Mouse (Mus musculus) limb, embryonic 15.5 days (tissue): ENCODE data around the gene Fxyd1. TPM values are rescaled to one million over a fixed set of nuclear protein-coding genes. Genes with fewer than 3 reads are reported as not detected.
A peak's percentile ranks its signal among the peaks of the same experiment; 100 is the strongest.

Source experiments
- ATAC-seq: fragments of 200-750 bp; cut with Nextera tagmentation; 2 replicates; pipeline ENCODE4 v1.8.0; 2017; ENCODE audit warnings: low read depth, moderate TSS enrichment; ENCODE audit not compliant: insufficient number of reproducible peaks, low FRiP score, low TSS enrichment
- H3K27ac ChIP-seq: fragments of 300-500 bp; sonication (generic); 2 replicates; pipeline ENCODE4 v1.5.1; 2015; ENCODE audit warnings: moderate library complexity, mild to moderate bottlenecking, inconsistent platforms
- H3K27me3 ChIP-seq: fragments of 300-500 bp; sonication (generic); 2 replicates; pipeline ENCODE4 v1.6.1; 2015; ENCODE audit warnings: inconsistent platforms
- H3K36me3 ChIP-seq: fragments of 300-500 bp; sonication (generic); 2 replicates; pipeline ENCODE4 v1.6.1; 2015; ENCODE audit warnings: inconsistent platforms
- H3K4me1 ChIP-seq: fragments of 300-500 bp; sonication (generic); 2 replicates; pipeline ENCODE4 v1.6.1; 2015; ENCODE audit warnings: inconsistent platforms
- H3K4me2 ChIP-seq: fragments of 300-500 bp; sonication (generic); 2 replicates; pipeline ENCODE4 v1.6.1; 2015; ENCODE audit warnings: mild to moderate bottlenecking, inconsistent platforms
- H3K4me3 ChIP-seq: fragments of 300-500 bp; sonication (generic); 2 replicates; pipeline ENCODE4 v1.5.1; 2015; ENCODE audit warnings: mild to moderate bottlenecking, inconsistent platforms
- H3K9ac ChIP-seq: fragments of 300-500 bp; sonication (generic); 2 replicates; pipeline ENCODE4 v1.6.1; 2015; ENCODE audit warnings: inconsistent platforms
- H3K9me3 ChIP-seq: fragments of 300-500 bp; sonication (generic); 2 replicates; pipeline ENCODE4 v1.6.1; 2016; ENCODE audit warnings: inconsistent platforms
- WGBS: fragments of 180-500 bp; shearing (Covaris S2); methylation state at CpG from one replicate; pipeline ENCODE4 v1.1.7; 2015; 5-methylcytosine and 5-hydroxymethylcytosine counted together
- polyA plus RNA-seq: library from polyadenylated mRNA; unstranded; fragments of >200 nt; fragmentation: Nextera tagmentation; extraction: Ambion mirVana; gene quantifications from 2 replicates; pipeline ENCODE4 v1.2.1, GENCODE M21; 2015

The Fxyd1 gene
- polyA plus RNA-seq, 1 experiment from 2014 or later: 107 TPM

- H3K4me3 ChIP-seq: peak within 1 kb of the TSS; percentile 21
- no peak for ATAC-seq
- H3K9me3 ChIP-seq: no peaks in the 10 kb centered on the region
- H3K27ac ChIP-seq: peak within 1 kb of the TSS; percentile 59
- H3K36me3 ChIP-seq: no peaks in the 10 kb centered on the region
- H3K27me3 ChIP-seq: no peaks in the 10 kb centered on the region
- WGBS: 25% methylated on average over 5 of the region's 5 CpGs
- peak within 1 kb of the TSS; percentile 4; the same call in 1 of the 2 replicates for H3K9ac ChIP-seq
- peak within 1 kb of the TSS; percentile 25 for H3K4me2 ChIP-seq
- peaks cover 33% of the 10 kb centered on the region for H3K4me1 ChIP-seq
These were observed 19.5 kb upstream of the Fxyd1 start, which contains the start of gene Fxyd3 for GRCm38 (mm10) chr7:31076492-31076891. Gene Fxyd3, minus strand, starts transcription at chr7:31076704.

GRCm38 (mm10) chr7:31074713-31075069 lies 17.7 kb upstream of the Fxyd1 start:
- H3K9ac ChIP-seq: no peak overlapping the region
- no peaks in the 10 kb centered on the region for H3K27me3 ChIP-seq
- 47% methylated on average over 5 of the region's 5 CpGs for WGBS
- H3K36me3 ChIP-seq: no peaks in the 10 kb centered on the region
- no peaks in the 10 kb centered on the region for H3K9me3 ChIP-seq
- H3K4me2 ChIP-seq: no peak overlapping the region
- H3K4me1 ChIP-seq: peaks cover 33% of the 10 kb centered on the region
- no peak overlapping the region for H3K4me3 ChIP-seq
- no peak for ATAC-seq
- no peak overlapping the region for H3K27ac ChIP-seq

- WGBS: 30% methylated on average over 7 of the region's 7 CpGs
- no peak overlapping the region for H3K9ac ChIP-seq
- H3K4me3 ChIP-seq: no peak overlapping the region
- H3K27me3 ChIP-seq: no peaks in the 10 kb centered on the region
- H3K27ac ChIP-seq: no peak overlapping the region
- peaks cover 33% of the 10 kb centered on the region for H3K4me1 ChIP-seq
- no peak for ATAC-seq
- no peaks in the 10 kb centered on the region for H3K36me3 ChIP-seq
- H3K9me3 ChIP-seq: no peaks in the 10 kb centered on the region
- no peak overlapping the region for H3K4me2 ChIP-seq
These were observed 17.2 kb upstream of the Fxyd1 start for GRCm38 (mm10) chr7:31074061-31074712.

GRCm38 (mm10) chr7:31073546-31073945 lies 16.5 kb upstream of the Fxyd1 start:
- no peak overlapping the region for H3K4me2 ChIP-seq
- no peaks in the 10 kb centered on the region for H3K27me3 ChIP-seq
- no peak overlapping the region for H3K4me3 ChIP-seq
- no peaks in the 10 kb centered on the region for H3K9me3 ChIP-seq
- H3K27ac ChIP-seq: no peak overlapping the region
- H3K4me1 ChIP-seq: peaks cover 39% of the 10 kb centered on the region
- no peak overlapping the region for H3K9ac ChIP-seq
- ATAC-seq: no peak
- H3K36me3 ChIP-seq: no peaks in the 10 kb centered on the region

- 19% methylated on average over 9 of the region's 9 CpGs for WGBS
- H3K27me3 ChIP-seq: no peaks in the 10 kb centered on the region
These were observed 15.3 kb upstream of the Fxyd1 start for GRCm38 (mm10) chr7:31072326-31072725.

GRCm38 (mm10) chr7:31070324-31070723 lies 13.3 kb upstream of the Fxyd1 start:
- no peak overlapping the region for H3K27ac ChIP-seq
- WGBS: 63% methylated on average over 6 of the region's 6 CpGs
- no peaks in the 10 kb centered on the region for H3K9me3 ChIP-seq
- no peaks in the 10 kb centered on the region for H3K36me3 ChIP-seq
- no peak overlapping the region for H3K9ac ChIP-seq
- peaks cover 37% of the 10 kb centered on the region for H3K4me1 ChIP-seq
- ATAC-seq: no peak
- H3K4me3 ChIP-seq: no peak overlapping the region
- H3K4me2 ChIP-seq: no peak overlapping the region
- no peaks in the 10 kb centered on the region for H3K27me3 ChIP-seq

More at GRCm38 (mm10) chr7:31072326-31072725, 15.3 kb upstream of the Fxyd1 start:
- Histone ChIP-seq H3K4me2 (no peak overlapping the region), H3K36me3 (no peaks in the 10 kb centered on the region), H3K9me3 (no peaks in the 10 kb centered on the region), H3K4me1 (peaks cover 43% of the 10 kb centered on the region), H3K4me3 (no peak overlapping the region), H3K27ac (peak overlapping the region; percentile 57; the same call in 1 of the 2 replicates), H3K9ac (no peak overlapping the region)
- ATAC-seq: no peak

- WGBS: 75% methylated on average over 14 of the region's 14 CpGs
- H3K4me2 ChIP-seq: no peak overlapping the region
- H3K27me3 ChIP-seq: no peaks in the 10 kb centered on the region
- H3K27ac ChIP-seq: no peak overlapping the region
- ATAC-seq: no peak
- H3K4me3 ChIP-seq: no peak overlapping the region
- H3K9ac ChIP-seq: no peak overlapping the region
- H3K4me1 ChIP-seq: peaks cover 35% of the 10 kb centered on the region
- no peaks in the 10 kb centered on the region for H3K36me3 ChIP-seq
- H3K9me3 ChIP-seq: no peaks in the 10 kb centered on the region
These were observed 12.5 kb upstream of the Fxyd1 start for GRCm38 (mm10) chr7:31069491-31069890.

GRCm38 (mm10) chr7:31067836-31068235 lies 10.8 kb upstream of the Fxyd1 start:
- 25% methylated on average over 5 of the region's 5 CpGs for WGBS
- Histone ChIP-seq H3K36me3 (no peaks in the 10 kb centered on the region), H3K27me3 (no peaks in the 10 kb centered on the region), H3K9me3 (no peaks in the 10 kb centered on the region), H3K4me1 (peaks cover 30% of the 10 kb centered on the region), H3K4me3 (no peak overlapping the region), H3K27ac (peak overlapping the region; percentile 79), H3K9ac (no peak overlapping the region), H3K4me2 (no peak overlapping the region)
- peak; percentile 66 for ATAC-seq

- WGBS: 77% methylated on average over 12 of the region's 12 CpGs
- Histone ChIP-seq H3K4me3 (no peak overlapping the region), H3K9ac (no peak overlapping the region), H3K27me3 (no peaks in the 10 kb centered on the region), H3K4me2 (no peak overlapping the region), H3K9me3 (no peaks in the 10 kb centered on the region), H3K27ac (no peak overlapping the region), H3K4me1 (peaks cover 16% of the 10 kb centered on the region), H3K36me3 (no peaks in the 10 kb centered on the region)
- no peak for ATAC-seq
These were observed 6.1 kb upstream of the Fxyd1 start for GRCm38 (mm10) chr7:31063074-31063560.

GRCm38 (mm10) chr7:31060621-31061010 lies 3.6 kb upstream of the Fxyd1 start:
- no peaks in the 10 kb centered on the region for H3K36me3 ChIP-seq
- no peak overlapping the region for H3K9ac ChIP-seq
- H3K4me3 ChIP-seq: no peak overlapping the region
- 85% methylated on average over 7 of the region's 7 CpGs for WGBS
- no peaks in the 10 kb centered on the region for H3K9me3 ChIP-seq
- no peaks in the 10 kb centered on the region for H3K27me3 ChIP-seq
- no peak overlapping the region for H3K27ac ChIP-seq
- peaks cover 11% of the 10 kb centered on the region for H3K4me1 ChIP-seq
- ATAC-seq: no peak
- no peak overlapping the region for H3K4me2 ChIP-seq

GRCm38 (mm10) chr7:31059919-31060620 lies 3.1 kb upstream of the Fxyd1 start:
- 68% methylated on average over 11 of the region's 11 CpGs for WGBS

GRCm38 (mm10) chr7:31059108-31059507 lies 2.1 kb upstream of the Fxyd1 start, which contains the start of gene Lgi4:
Gene Lgi4, plus strand, starts transcription at chr7:31059342.
- Histone ChIP-seq H3K27ac (peak within 1 kb of the TSS; percentile 22), H3K9me3 (no peaks in the 10 kb centered on the region), H3K36me3 (no peaks in the 10 kb centered on the region), H3K4me3 (no peak within 1 kb of the TSS), H3K4me1 (peaks cover 26% of the 10 kb centered on the region), H3K27me3 (peaks cover 7% of the 10 kb centered on the region), H3K4me2 (no peak within 1 kb of the TSS), H3K9ac (no peak within 1 kb of the TSS)
- ATAC-seq: peak; percentile 49; the same call in 1 of the 2 replicates
- 3% methylated on average over 2 of the region's 2 CpGs for WGBS

More at GRCm38 (mm10) chr7:31059919-31060620, 3.1 kb upstream of the Fxyd1 start:
- Histone ChIP-seq H3K27me3 (no peaks in the 10 kb centered on the region), H3K4me2 (no peak overlapping the region), H3K36me3 (no peaks in the 10 kb centered on the region), H3K4me1 (peaks cover 16% of the 10 kb centered on the region), H3K9ac (no peak overlapping the region), H3K27ac (peak overlapping the region; percentile 22; the same call in 1 of the 2 replicates), H3K4me3 (no peak overlapping the region), H3K9me3 (no peaks in the 10 kb centered on the region)
- ATAC-seq: no peak
